Mouse (Mus musculus) heart, adult 2 months (tissue): ENCODE results near the gene Stab2. TPM values are rescaled to one million over a fixed set of nuclear protein-coding genes. Genes with fewer than 3 reads are reported as not detected.

Source experiments
- DNase-seq, 2 experiments: peaks; one replicate each; pipeline ENCODE4 v3.0.0; 2021
- H3K27ac ChIP-seq: fragments of 200-600 bp; 2 replicates; pipeline ENCODE4 v1.8.1; 2022
- H3K27me3 ChIP-seq: fragments of 200-500 bp; 2 replicates; pipeline ENCODE4 v1.6.1; 2012; ENCODE audit warnings: mild to moderate bottlenecking, low read length, inconsistent platforms, mixed read lengths; ENCODE audit not compliant: control insufficient read depth, insufficient read depth
- H3K36me3 ChIP-seq: fragments of 200-500 bp; 2 replicates; pipeline ENCODE4 v1.6.1; 2012; ENCODE audit warnings: low read length, inconsistent platforms; ENCODE audit not compliant: control insufficient read depth, insufficient read depth
- H3K4me1 ChIP-seq: fragments of 200-500 bp; 2 replicates; pipeline ENCODE4 v1.6.1; 2011; ENCODE audit warnings: low read length; ENCODE audit not compliant: control insufficient read depth, insufficient read depth
- H3K4me3 ChIP-seq: fragments of 200-600 bp; 2 replicates; pipeline ENCODE4 v1.8.1; 2022
- H3K79me2 ChIP-seq: fragments of 200-500 bp; replicated peaks from 2 replicates; pipeline ENCODE4 v1.6.1; 2012; ENCODE audit warnings: mild to moderate bottlenecking, inconsistent platforms, low read length, moderate library complexity, mixed read lengths; ENCODE audit not compliant: control insufficient read depth, insufficient read depth
- H3K9ac ChIP-seq: fragments of 200-500 bp; 2 replicates; pipeline ENCODE4 v1.6.1; 2012; ENCODE audit warnings: low read depth, mild to moderate bottlenecking, control low read depth, inconsistent platforms, low read length, mixed read lengths
- CTCF ChIP-seq: fragments of 200-600 bp; IDR thresholded peaks from 2 replicates; pipeline ENCODE4 v1.8.1; 2022; ENCODE audit warnings: antibody characterized with exemption, mild to moderate bottlenecking, moderate library complexity
- EP300 ChIP-seq: fragments of 200-500 bp; IDR thresholded peaks from 2 replicates; pipeline ENCODE4 v1.6.1; 2011; ENCODE audit warnings: low read depth, low read length, control low read depth; ENCODE audit not compliant: insufficient read depth
- POLR2A ChIP-seq: fragments of 200-500 bp; IDR thresholded peaks from 2 replicates; pipeline ENCODE4 v1.6.1; 2011; ENCODE audit warnings: mild to moderate bottlenecking, low read depth, low read length, control low read depth; ENCODE audit not compliant: insufficient read depth
- WGBS: fragments of 180-500 bp; shearing (Covaris S2); methylation state at CpG from one replicate; pipeline ENCODE4 v1.1.7; 2018; 5-methylcytosine and 5-hydroxymethylcytosine counted together
- intact Hi-C: fragments of 180-260 bp; cut with DNase I; formaldehyde crosslinking; loops from one replicate; pipeline ENCODE4 v1.15.1; 2025
- polyA plus RNA-seq: library from polyadenylated mRNA; depleted of rRNA; stranded (reverse); fragments of >200 nt; gene quantifications from 2 replicates; pipeline ENCODE4 v1.2.3, GENCODE M21; 2012
- total RNA-seq, 2 experiments: library from RNA; stranded (reverse); gene quantifications; 2 replicates each; pipeline ENCODE4 v1.2.3; 2021

Gene Stab2
- total and polyA plus RNA-seq, 3 experiments, result 0.23 to 0.53 (median 0.29) TPM

GRCm38 (mm10) chr10:86810612-86811011 is 197.2 kb downstream of the Stab2 start:
- TF ChIP-seq CTCF (no peak), POLR2A (no peak), EP300 (no peak)
- intact Hi-C loops, result no loop called here
- H3K9ac ChIP-seq, result no peak overlapping the region
- H3K27ac ChIP-seq, result no peak overlapping the region
- peaks cover 2% of the 10 kb centered on the region; the same call in 1 of the 2 replicates for H3K36me3 ChIP-seq
- H3K4me1 ChIP-seq, result peaks cover 14% of the 10 kb centered on the region
- no peaks in the 10 kb centered on the region for H3K27me3 ChIP-seq
- 84% methylated on average over 5 of the region's 5 CpGs for WGBS
- H3K79me2 ChIP-seq, result 0 out of 2 replicates have a peak, but pooled peaks cover 1% of the 10 kb centered on the region
- DNase-seq, result no peak
- no peak overlapping the region for H3K4me3 ChIP-seq

- Histone ChIP-seq H3K4me1 (peaks cover 14% of the 10 kb centered on the region), H3K36me3 (peaks cover 2% of the 10 kb centered on the region; the same call in 1 of the 2 replicates), H3K27ac (no peak overlapping the region), H3K79me2 (0 out of 2 replicates have a peak, but pooled peaks cover 2% of the 10 kb centered on the region), H3K4me3 (no peak overlapping the region), H3K9ac (no peak overlapping the region), H3K27me3 (no peaks in the 10 kb centered on the region)
- intact Hi-C loops, result no loop called here
- 82% methylated on average over 9 of the region's 9 CpGs for WGBS
- no peak for DNase-seq
- TF ChIP-seq POLR2A, result no peak
- TF ChIP-seq CTCF, result no peak
- TF ChIP-seq EP300, result no peak
Measured at GRCm38 (mm10) chr10:86810000-86810399, 197.8 kb downstream of the Stab2 start.

GRCm38 (mm10) chr10:86808013-86808758 is 199.6 kb downstream of the Stab2 start:
- H3K4me3 ChIP-seq, result no peak overlapping the region
- TF ChIP-seq POLR2A (no peak), EP300 (no peak), CTCF (no peak)
- WGBS, result 46% methylated on average over 15 of the region's 15 CpGs
- no peak for DNase-seq
- peaks cover 8% of the 10 kb centered on the region for H3K4me1 ChIP-seq
- H3K36me3 ChIP-seq, result peaks cover 2% of the 10 kb centered on the region; the same call in 1 of the 2 replicates
- H3K9ac ChIP-seq, result no peak overlapping the region
- no peaks in the 10 kb centered on the region for H3K27me3 ChIP-seq
- peaks cover 5% of the 10 kb centered on the region; the same call in 1 of the 2 replicates for H3K79me2 ChIP-seq
- intact Hi-C loops, result no loop called here
- H3K27ac ChIP-seq, result peak overlapping the region; percentile 31

GRCm38 (mm10) chr10:86807362-86807761 is 200.5 kb downstream of the Stab2 start:
- TF ChIP-seq POLR2A, result no peak
- TF ChIP-seq CTCF, result no peak
- no peak for TF ChIP-seq EP300
- intact Hi-C loops, result no loop called here
- no peak overlapping the region for H3K4me3 ChIP-seq
- peaks cover 8% of the 10 kb centered on the region for H3K4me1 ChIP-seq
- no peak overlapping the region for H3K27ac ChIP-seq
- H3K36me3 ChIP-seq, result peaks cover 2% of the 10 kb centered on the region; the same call in 1 of the 2 replicates
- H3K27me3 ChIP-seq, result no peaks in the 10 kb centered on the region
- no peak for DNase-seq
- H3K9ac ChIP-seq, result no peak overlapping the region
- WGBS, result 97% methylated on average over 1 of the region's 1 CpGs
- peaks cover 5% of the 10 kb centered on the region; the same call in 1 of the 2 replicates for H3K79me2 ChIP-seq

- Histone ChIP-seq H3K27ac (peak overlapping the region; percentile 85), H3K27me3 (no peaks in the 10 kb centered on the region), H3K36me3 (no peaks in the 10 kb centered on the region; the same call in 1 of the 2 replicates), H3K4me3 (no peak overlapping the region), H3K4me1 (peaks cover 13% of the 10 kb centered on the region), H3K79me2 (no peaks in the 10 kb centered on the region), H3K9ac (no peak overlapping the region)
- TF ChIP-seq CTCF (no peak), POLR2A (no peak), EP300 (no peak)
- 90% methylated on average over 5 of the region's 5 CpGs for WGBS
- no peak for DNase-seq
- intact Hi-C loops, result no loop called here
Measured at GRCm38 (mm10) chr10:86796073-86796741, 211.6 kb downstream of the Stab2 start.
